ENCODE assay signal across 13 mouse cellular contexts in the genomic region with DNA sequence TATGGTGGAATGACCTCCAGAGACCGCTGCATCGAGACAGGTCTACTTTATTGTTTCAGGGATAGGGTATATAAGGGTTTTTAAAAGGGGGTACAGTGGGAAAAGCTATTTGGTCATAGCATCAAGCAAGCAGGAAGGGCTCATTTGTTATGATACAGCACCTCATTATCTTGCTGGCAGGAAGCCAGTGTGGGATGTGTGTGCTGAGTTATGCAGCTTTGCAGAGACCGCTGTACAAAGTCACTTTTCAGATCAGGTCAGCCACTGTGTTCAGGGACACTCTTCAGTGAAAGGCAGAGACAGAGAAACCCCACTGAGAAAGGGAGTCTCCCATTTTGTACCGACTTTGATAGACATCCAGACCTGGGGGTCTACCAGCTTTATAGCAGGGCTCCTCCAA.
DNase-seq lines count a peak whose midpoint lies in the region; ATAC-seq lines count a peak whose summit lies in the region.
"Had no signal": no experiment of that assay in that cellular context is flagged by ENCODE, and none has a peak within 500 bp of the region (broad histone marks: within the 10 kb centered on the region; RNA-seq: fewer than 3 reads in every experiment).

No protein-coding gene starts in this region.

- no peaks in the 10 kb centered on the region for H3K27me3 ChIP-seq in midbrain, embryonic 14.5 days (ENCODE audit: control insufficient read depth, insufficient read depth, low read length)
- H3K27me3 ChIP-seq in midbrain, embryonic 15.5 days (replicated peaks): no peaks in the 10 kb centered on the region
- H3K27me3 ChIP-seq: liver, embryonic 13.5 days; Patski had no signal

- H3K4me1 ChIP-seq in midbrain, embryonic 14.5 days (ENCODE audit: control insufficient read depth, insufficient read depth, low read length): no peaks in the 10 kb centered on the region
- H3K4me1 ChIP-seq in midbrain, embryonic 15.5 days: no peaks in the 10 kb centered on the region

- H3K4me3 ChIP-seq in midbrain, embryonic 14.5 days (replicated peaks; ENCODE audit: low read depth, low read length): no peak overlapping the region
- H3K4me3 ChIP-seq in midbrain, embryonic 15.5 days: no peak overlapping the region
- H3K4me3 ChIP-seq: gastrocnemius, adult 2 months; liver, embryonic 13.5 days; myocyte had no signal

- H3K9ac ChIP-seq in midbrain, embryonic 14.5 days (replicated peaks; ENCODE audit: low read length): no peak overlapping the region
- H3K9ac ChIP-seq in midbrain, embryonic 15.5 days: no peak overlapping the region
- H3K9ac ChIP-seq: liver, embryonic 13.5 days had no signal

- H3K9me3 ChIP-seq in midbrain, embryonic 14.5 days (ENCODE audit: control insufficient read depth, low read length): 0 out of 2 replicates have a peak, but pooled peaks cover 5% of the 10 kb centered on the region
- H3K9me3 ChIP-seq in midbrain, embryonic 15.5 days: no peaks in the 10 kb centered on the region
- H3K9me3 ChIP-seq: liver, embryonic 13.5 days had no signal

- 84% methylated on average over 4 of the region's 4 CpGs for WGBS in midbrain, embryonic 14.5 days
- 87% methylated on average over 4 of the region's 4 CpGs for WGBS in midbrain, embryonic 15.5 days

- no peak overlapping the region for H3K4me2 ChIP-seq in midbrain, embryonic 14.5 days (ENCODE audit: low read length)
- no peak overlapping the region for H3K4me2 ChIP-seq in midbrain, embryonic 15.5 days
- H3K4me2 ChIP-seq: liver, embryonic 13.5 days had no signal

- H3K36me3 ChIP-seq in midbrain, embryonic 14.5 days (ENCODE audit: control insufficient read depth, insufficient read depth, low read length): no peaks in the 10 kb centered on the region
- no peaks in the 10 kb centered on the region for H3K36me3 ChIP-seq in midbrain, embryonic 15.5 days (replicated peaks)
- H3K36me3 ChIP-seq: liver, embryonic 13.5 days had no signal

- peak; percentile 89 for DNase-seq in heart, adult 11 months
- DNase-seq in heart, postnatal 25 days (ENCODE audit: low spot score): no peak
- DNase-seq in midbrain, embryonic 14.5 days: peak; percentile 35
- DNase-seq in kidney, postnatal 25 days: peak; percentile 45 to 51
- no peak for DNase-seq in frontal cortex, postnatal 14 days (ENCODE audit: low spot score in 2 of 2)
- no peak for DNase-seq in thymus, postnatal 4 days
- DNase-seq: cerebellum, postnatal 14 days; gastrocnemius, adult 2 months; liver, embryonic 13.5 days had no signal

- no peak overlapping the region for H3K27ac ChIP-seq in midbrain, embryonic 14.5 days (replicated peaks; ENCODE audit: low read depth, low read length)
- no peak overlapping the region for H3K27ac ChIP-seq in midbrain, embryonic 15.5 days
- H3K27ac ChIP-seq: gastrocnemius, adult 2 months; liver, embryonic 13.5 days had no signal

- ATAC-seq in midbrain, embryonic 14.5 days (ENCODE audit: low FRiP score, low TSS enrichment): no peak
- no peak for ATAC-seq in midbrain, embryonic 15.5 days (replicated peaks)
- peak; percentile 51 for ATAC-seq in megakaryocyte progenitor cell, adult 5-6 weeks (replicated peaks; ENCODE audit: poor library complexity)
- ATAC-seq: Patski had no signal

- intact Hi-C loops in heart, postnatal 25 days (cut with DNase I): no loop called here

Comparison
In these comparisons a context has a peak if more than half of its experiments do, and no peak if none do; other contexts are left out.
1. DNase-seq: peak in heart, adult 11 months (single experiment), midbrain, embryonic 14.5 days (single experiment) and kidney, postnatal 25 days (2 of 2); none in heart, postnatal 25 days (single experiment), frontal cortex, postnatal 14 days (0 of 2) and thymus, postnatal 4 days (single experiment).